Mouse (Mus musculus) erythroblast, embryonic 14.5 days (primary cell): ENCODE results near the gene Wwox. TPM values are rescaled to one million over a fixed set of nuclear protein-coding genes. Genes with fewer than 3 reads are reported as not detected.

Experiments used
- H3K27me3 ChIP-seq: 2 replicates; pipeline ENCODE4 v1.6.1; 2012; ENCODE audit warnings: inconsistent platforms; ENCODE audit not compliant: control insufficient read depth
- H3K36me3 ChIP-seq: 2 replicates; pipeline ENCODE4 v1.6.1; 2012; ENCODE audit warnings: mild to moderate bottlenecking, inconsistent platforms; ENCODE audit not compliant: control insufficient read depth
- H3K4me1 ChIP-seq: 2 replicates; pipeline ENCODE4 v1.6.1; 2012; ENCODE audit warnings: inconsistent platforms; ENCODE audit not compliant: control insufficient read depth
- H3K4me3 ChIP-seq: replicated peaks from 2 replicates; pipeline ENCODE3; 2012; ENCODE audit warnings: moderate library complexity, mild to moderate bottlenecking, inconsistent platforms
- H3K9me3 ChIP-seq: 2 replicates; pipeline ENCODE4 v1.6.1; 2012; ENCODE audit warnings: low read length, inconsistent platforms, mixed read lengths; ENCODE audit not compliant: control insufficient read depth
- GATA1 ChIP-seq: IDR thresholded peaks from 2 replicates; pipeline ENCODE4 v1.6.1; 2012; ENCODE audit warnings: low read length, inconsistent platforms, mixed read lengths
- TAL1 ChIP-seq: IDR thresholded peaks from 3 replicates; pipeline ENCODE4 v1.6.1; 2012; ENCODE audit warnings: low read length, inconsistent platforms, mixed read lengths
- polyA plus RNA-seq: library from polyadenylated mRNA; stranded (reverse); fragments of >175 nt; gene quantifications from 2 replicates; pipeline ENCODE4 v1.2.3, GENCODE M21; 2012

The Wwox gene
- polyA plus RNA-seq, 1 experiment, result 0.18 TPM

DNA sequence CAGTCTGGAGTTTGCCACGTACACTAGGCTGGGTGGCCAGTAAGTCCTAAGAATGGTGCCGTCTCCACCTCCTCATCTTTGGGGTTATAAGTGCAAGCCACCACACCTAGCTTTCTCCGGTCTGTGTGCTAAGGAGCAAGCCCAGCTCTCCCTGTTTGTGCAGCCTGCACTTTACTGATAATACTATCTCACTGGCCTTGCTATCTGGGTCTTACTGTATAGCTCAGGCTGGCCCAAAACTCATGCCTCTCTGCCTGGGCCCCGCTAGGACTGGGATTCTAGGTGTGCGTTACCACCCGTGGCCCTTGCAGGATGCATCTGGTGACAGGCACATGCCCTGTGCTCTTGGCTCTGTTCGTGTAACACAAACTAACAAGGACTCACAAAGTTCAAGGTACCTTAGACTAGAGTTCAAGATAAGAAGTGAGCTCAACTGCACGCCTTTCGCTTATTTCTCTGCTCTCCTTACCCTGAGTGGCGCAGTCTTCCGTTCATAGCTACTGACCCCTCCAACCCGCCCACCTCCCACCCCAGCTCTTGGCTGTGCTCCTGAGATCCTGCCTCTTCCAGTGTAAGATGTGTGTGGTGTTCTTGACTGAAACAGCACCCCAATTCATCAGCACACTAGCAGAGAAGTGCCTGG is 618.9 kb downstream of the Wwox start:
- no peak for TF ChIP-seq TAL1
- no peak for TF ChIP-seq GATA1
- peaks cover 18% of the 10 kb centered on the region for H3K9me3 ChIP-seq
- H3K27me3 ChIP-seq, result no peaks in the 10 kb centered on the region
- H3K36me3 ChIP-seq, result no peaks in the 10 kb centered on the region
- H3K4me1 ChIP-seq, result peaks cover 11% of the 10 kb centered on the region
- H3K4me3 ChIP-seq, result no peak overlapping the region

DNA sequence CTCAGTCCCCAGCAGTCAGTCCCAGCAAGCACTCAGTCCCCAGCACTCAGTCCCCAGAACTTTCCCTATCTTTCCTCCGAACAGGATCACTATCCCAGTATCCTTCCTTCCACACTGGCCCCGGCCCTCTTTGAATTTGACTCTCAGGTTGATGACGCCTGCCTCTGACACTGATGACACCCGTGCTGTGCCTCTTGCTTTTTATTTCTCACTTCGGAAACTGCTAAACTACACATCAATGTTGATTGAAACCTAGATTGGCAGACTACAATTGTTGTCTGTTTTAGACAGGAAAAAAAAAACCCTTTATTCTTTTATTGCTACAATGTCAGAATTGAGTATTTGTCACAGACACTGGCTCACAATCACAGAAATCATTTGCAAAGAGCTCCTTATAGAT is 624.2 kb downstream of the Wwox start:
- Histone ChIP-seq H3K9me3 (no peaks in the 10 kb centered on the region), H3K27me3 (no peaks in the 10 kb centered on the region), H3K4me3 (no peak overlapping the region), H3K36me3 (no peaks in the 10 kb centered on the region), H3K4me1 (peaks cover 7% of the 10 kb centered on the region)
- TF ChIP-seq TAL1 (no peak), GATA1 (no peak)

DNA sequence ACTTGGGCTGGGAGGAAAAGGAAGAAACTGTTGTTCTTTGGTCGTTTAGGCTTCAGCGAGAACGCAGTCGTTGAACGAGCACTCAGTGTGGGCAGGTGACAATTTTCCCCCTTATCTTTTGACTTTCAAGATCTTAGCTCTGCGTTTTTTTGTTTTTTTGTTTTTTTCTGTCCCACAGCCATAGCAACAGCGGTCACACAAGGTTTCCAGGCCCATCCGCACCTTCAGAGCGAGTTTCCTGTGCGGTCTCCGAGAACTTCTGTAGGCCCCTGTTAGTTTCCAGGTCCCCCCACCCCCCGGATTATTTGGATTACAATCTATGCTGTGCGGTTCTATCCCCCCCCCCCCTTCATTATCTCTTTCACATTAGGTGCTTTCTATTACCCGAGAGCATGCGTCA is 625.2 kb downstream of the Wwox start:
- no peaks in the 10 kb centered on the region for H3K9me3 ChIP-seq
- no peaks in the 10 kb centered on the region for H3K36me3 ChIP-seq
- no peak for TF ChIP-seq GATA1
- peaks cover 6% of the 10 kb centered on the region for H3K4me1 ChIP-seq
- no peak overlapping the region for H3K4me3 ChIP-seq
- no peaks in the 10 kb centered on the region for H3K27me3 ChIP-seq

DNA sequence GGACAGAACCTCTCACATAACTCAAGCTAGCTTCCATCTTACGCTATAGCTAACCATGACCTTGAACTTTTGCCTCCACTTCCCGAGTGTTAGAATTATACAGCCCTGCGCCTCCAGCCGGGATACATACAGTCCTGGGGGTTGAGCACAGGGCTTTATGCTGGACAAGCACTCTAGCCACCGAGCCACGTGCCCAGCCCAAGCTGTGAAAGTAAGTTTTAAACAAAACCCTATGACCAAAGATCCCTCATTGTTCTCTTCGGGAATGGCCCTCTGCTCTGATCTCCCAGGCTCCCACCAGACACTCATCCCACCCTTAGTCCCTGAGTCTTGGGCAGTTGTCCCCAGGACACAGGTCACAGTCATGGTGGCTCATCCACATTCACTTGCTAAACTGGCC is 625.9 kb downstream of the Wwox start:
- TF ChIP-seq GATA1 (no peak), TAL1 (no peak)
- Histone ChIP-seq H3K4me1 (peaks cover 6% of the 10 kb centered on the region), H3K9me3 (no peaks in the 10 kb centered on the region), H3K4me3 (no peak overlapping the region), H3K27me3 (no peaks in the 10 kb centered on the region), H3K36me3 (no peaks in the 10 kb centered on the region)

DNA sequence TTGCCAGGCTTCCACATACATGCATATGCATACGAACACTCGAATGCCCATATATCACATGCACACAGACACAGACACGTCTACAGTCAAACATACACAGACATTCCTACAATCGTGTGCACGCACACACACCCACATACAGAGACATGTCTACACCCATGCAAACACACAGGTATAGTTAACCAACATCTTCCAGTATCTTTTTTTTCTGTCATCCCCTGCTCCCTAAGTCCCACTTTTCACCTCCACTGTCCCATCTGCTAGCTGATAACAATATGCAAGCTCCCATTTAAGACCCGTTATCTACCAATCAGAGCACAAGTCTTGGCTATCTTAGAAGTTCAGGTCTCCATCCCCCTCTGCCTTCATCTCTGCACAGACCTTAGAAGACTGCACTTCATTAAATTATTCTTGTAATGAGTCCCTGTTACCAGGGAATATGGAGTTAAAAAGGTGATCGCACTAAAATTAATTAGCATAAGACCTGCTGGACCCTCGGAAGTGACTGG is 627.1 kb downstream of the Wwox start:
- no peak for TF ChIP-seq TAL1
- no peak for TF ChIP-seq GATA1
- Histone ChIP-seq H3K4me3 (no peak overlapping the region), H3K4me1 (peaks cover 6% of the 10 kb centered on the region), H3K9me3 (no peaks in the 10 kb centered on the region), H3K27me3 (no peaks in the 10 kb centered on the region), H3K36me3 (no peaks in the 10 kb centered on the region)

DNA sequence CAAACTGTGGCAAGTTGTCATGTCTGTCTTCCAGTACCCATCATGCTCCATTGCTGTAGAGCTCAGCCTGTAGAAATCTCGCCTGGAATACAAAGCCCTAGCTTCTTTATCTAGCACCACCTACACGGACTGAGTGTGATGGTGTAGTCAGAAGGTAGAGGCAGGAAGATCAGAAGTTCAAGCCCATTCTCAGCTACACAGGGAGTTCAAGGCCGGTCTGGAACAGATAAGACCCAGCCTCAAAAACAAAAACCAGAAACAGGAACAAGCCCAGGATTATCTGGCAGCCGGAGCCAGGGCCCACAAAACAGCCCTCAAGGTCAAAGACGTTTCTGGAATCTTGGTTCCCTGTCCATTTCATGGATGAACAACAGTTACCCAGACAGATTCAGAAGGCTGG is 629.3 kb downstream of the Wwox start:
- H3K4me1 ChIP-seq, result peaks cover 6% of the 10 kb centered on the region
- no peaks in the 10 kb centered on the region for H3K27me3 ChIP-seq
- H3K36me3 ChIP-seq, result no peaks in the 10 kb centered on the region
- no peaks in the 10 kb centered on the region for H3K9me3 ChIP-seq
- TF ChIP-seq GATA1 (no peak), TAL1 (no peak)
- no peak overlapping the region for H3K4me3 ChIP-seq

DNA sequence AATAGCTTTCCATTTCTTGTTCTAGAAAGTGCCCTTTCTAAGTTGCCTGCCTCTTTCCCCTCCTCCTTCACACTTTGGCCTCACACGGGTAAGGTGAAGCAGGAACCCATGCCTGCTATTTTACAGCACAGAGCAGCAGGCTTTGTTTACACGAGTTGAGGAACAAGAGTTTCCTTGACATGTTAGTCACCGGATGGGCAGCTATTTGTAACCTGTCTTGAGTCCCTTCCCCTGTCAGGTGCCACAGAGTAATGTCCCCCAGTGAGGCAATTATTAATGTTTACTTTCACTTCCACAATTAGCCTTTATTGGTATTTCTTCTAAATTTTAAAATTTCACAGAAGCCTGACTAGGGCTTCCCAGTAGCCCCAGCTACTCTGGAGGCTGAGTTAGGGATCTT is 630.8 kb downstream of the Wwox start:
- Histone ChIP-seq H3K4me1 (peaks cover 6% of the 10 kb centered on the region), H3K27me3 (no peaks in the 10 kb centered on the region), H3K36me3 (no peaks in the 10 kb centered on the region), H3K4me3 (no peak overlapping the region), H3K9me3 (no peaks in the 10 kb centered on the region)
- TF ChIP-seq TAL1, result no peak
- no peak for TF ChIP-seq GATA1

DNA sequence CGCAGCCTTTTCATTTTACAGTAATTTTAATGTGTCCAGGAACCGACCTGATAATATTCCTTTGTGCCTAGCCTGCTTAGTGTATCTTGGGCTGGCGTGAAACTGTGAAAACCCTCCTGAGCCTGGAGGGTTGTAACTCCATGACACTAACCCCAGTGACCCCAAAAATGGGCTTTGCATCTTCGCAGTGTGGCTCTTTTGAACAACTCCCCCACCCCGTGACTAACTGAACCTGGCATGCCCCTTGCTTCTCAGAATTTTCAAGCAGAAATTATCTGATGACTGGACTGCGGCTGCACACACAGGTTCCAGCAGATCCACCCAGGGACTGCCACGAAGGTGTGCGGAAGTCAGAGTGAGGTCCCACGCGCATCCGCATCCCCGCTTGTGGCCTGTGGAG is 631.8 kb downstream of the Wwox start:
- H3K4me3 ChIP-seq, result no peak overlapping the region
- H3K36me3 ChIP-seq, result no peaks in the 10 kb centered on the region
- H3K9me3 ChIP-seq, result no peaks in the 10 kb centered on the region
- peaks cover 3% of the 10 kb centered on the region for H3K4me1 ChIP-seq
- no peaks in the 10 kb centered on the region for H3K27me3 ChIP-seq
- TF ChIP-seq TAL1 (no peak), GATA1 (no peak)

DNA sequence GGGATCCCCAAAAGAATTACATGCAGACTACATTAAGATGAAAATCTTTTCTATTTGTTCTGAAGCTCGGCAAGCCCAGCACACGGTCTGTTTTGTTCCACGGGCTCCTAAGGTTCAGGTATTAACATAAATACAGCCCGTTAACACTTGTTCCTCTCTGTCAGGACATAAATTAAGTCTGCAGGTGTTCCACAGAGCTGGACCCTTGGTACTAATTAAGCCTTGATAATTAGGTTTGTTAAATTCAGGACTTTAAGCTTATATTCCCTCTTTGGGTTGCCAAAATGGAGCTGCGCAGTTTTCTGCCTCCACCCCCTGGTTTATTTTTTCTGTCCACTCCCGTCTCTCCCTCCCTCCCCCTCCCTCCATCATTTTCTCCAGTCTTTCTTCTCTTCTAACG is 638.8 kb downstream of the Wwox start:
- H3K4me3 ChIP-seq, result no peak overlapping the region
- no peaks in the 10 kb centered on the region for H3K4me1 ChIP-seq
- no peaks in the 10 kb centered on the region for H3K9me3 ChIP-seq
- no peak for TF ChIP-seq TAL1
- TF ChIP-seq GATA1, result no peak
- H3K36me3 ChIP-seq, result no peaks in the 10 kb centered on the region
- no peaks in the 10 kb centered on the region for H3K27me3 ChIP-seq
